In the genomic region with DNA sequence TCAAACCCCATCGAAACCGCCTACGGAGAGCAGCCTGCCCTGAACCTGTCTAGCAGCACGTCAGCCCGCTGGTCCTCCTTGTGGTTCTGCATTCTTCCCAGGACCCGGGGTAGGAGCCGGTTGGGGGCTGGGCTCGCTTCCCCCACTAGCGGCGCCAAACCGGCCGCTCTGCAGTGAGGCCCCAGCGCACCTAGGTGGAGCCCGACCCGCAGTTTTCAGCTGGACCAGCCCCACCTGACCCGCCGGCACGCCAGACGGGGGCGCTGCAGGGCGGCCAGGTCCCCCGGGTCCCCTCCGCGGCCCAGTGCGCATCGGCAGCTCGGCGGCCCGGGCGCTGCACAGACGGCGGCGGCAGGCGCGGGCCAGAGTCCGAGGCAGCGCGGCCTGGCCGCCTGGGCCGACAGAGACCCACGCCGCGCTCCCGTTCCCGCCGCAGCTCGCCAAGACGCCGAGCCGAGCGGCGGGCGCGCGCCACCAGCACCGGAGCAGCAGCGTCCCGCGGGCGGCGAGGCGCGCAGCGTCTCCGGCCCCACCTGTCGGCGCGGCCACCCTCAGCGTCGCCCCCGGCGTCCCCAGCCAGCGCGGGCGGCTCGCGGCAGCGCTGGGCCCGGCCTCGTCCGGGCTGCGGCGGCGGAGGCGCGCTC, we compare ENCODE assay signal across 8 mouse cellular contexts.
DNase-seq lines count a peak whose midpoint lies in the region; ATAC-seq and TF ChIP-seq lines count a peak whose summit lies in the region.

No protein-coding gene starts in this region.

- TF ChIP-seq CTCF in liver, embryonic 14.5 days (IDR thresholded peaks at IDR 0.05; ENCODE audit: low read depth), result peak; percentile 49

- DNase-seq in 3134 (ENCODE audit: extremely low read depth, insufficient read length, low spot score), result peak; percentile 6
- peak; percentile 93 for DNase-seq in cerebellum, adult 8-10 months
- peak; percentile 84 for DNase-seq in forelimb bud, embryonic 11.5 days (ENCODE audit: low read depth, low spot score)
- peak; percentile 63 for DNase-seq in heart, postnatal 25 days (ENCODE audit: low spot score)
- peak; percentile 88 for DNase-seq in layer of hippocampus, adult 11-12 months (ENCODE audit: low spot score)
- DNase-seq in liver, embryonic 14.5 days (ENCODE audit: low read depth in 3 of 3, low spot score in 3 of 3), result peak in 1 of 3 experiments; percentile 2
- DNase-seq in thymus, postnatal 36 days, result peak; percentile 6 to 26

- H3K4me3 ChIP-seq in liver, embryonic 14.5 days (ENCODE audit: insufficient read depth in 1 of 2, low read depth in 2 of 2, low read length in 2 of 2), result peak overlapping the region in 1 of 2 experiments; percentile 31; a peak in 2 of 4 replicates
- peak overlapping the region; percentile 67 for H3K4me3 ChIP-seq in neural tube, embryonic 15.5 days (replicated peaks)

- no peaks in the 10 kb centered on the region for H3K36me3 ChIP-seq in liver, embryonic 14.5 days (replicated peaks; ENCODE audit: control insufficient read depth, insufficient read depth, low read depth)
- H3K36me3 ChIP-seq in neural tube, embryonic 15.5 days, result no peaks in the 10 kb centered on the region

- no peak overlapping the region for H3K9ac ChIP-seq in liver, embryonic 14.5 days (replicated peaks)
- peak overlapping the region; percentile 94 for H3K9ac ChIP-seq in neural tube, embryonic 15.5 days (replicated peaks)

- peaks cover 29% of the 10 kb centered on the region for H3K27me3 ChIP-seq in liver, embryonic 14.5 days (ENCODE audit: control insufficient read depth, insufficient read depth, low read length)
- H3K27me3 ChIP-seq in neural tube, embryonic 15.5 days (replicated peaks), result no peaks in the 10 kb centered on the region

- no peaks in the 10 kb centered on the region for H3K4me1 ChIP-seq in liver, embryonic 14.5 days (replicated peaks; ENCODE audit: control insufficient read depth in 2 of 2, insufficient read depth in 2 of 2, low read length in 1 of 2)
- H3K4me1 ChIP-seq in neural tube, embryonic 15.5 days, result peaks cover 50% of the 10 kb centered on the region

- WGBS in liver, embryonic 14.5 days (ENCODE audit: insufficient replicate concordance), result under 1% methylated on average over 49 of the region's 86 CpGs
- WGBS in neural tube, embryonic 15.5 days, result under 1% methylated on average over 73 of the region's 86 CpGs

- no peaks in the 10 kb centered on the region for H3K9me3 ChIP-seq in liver, embryonic 14.5 days (ENCODE audit: control insufficient read depth, low read length)
- no peaks in the 10 kb centered on the region for H3K9me3 ChIP-seq in neural tube, embryonic 15.5 days (replicated peaks)

- TF ChIP-seq EP300 in liver, embryonic 14.5 days (IDR thresholded peaks at IDR 0.05; ENCODE audit: low read depth), result no peak

- no peak overlapping the region for H3K27ac ChIP-seq in liver, embryonic 14.5 days
- H3K27ac ChIP-seq in neural tube, embryonic 15.5 days (replicated peaks), result peak overlapping the region; percentile 83

- ATAC-seq in liver, embryonic 14.5 days (ENCODE audit: insufficient read depth), result no peak
- peak; percentile 90 for ATAC-seq in neural tube, embryonic 15.5 days (ENCODE audit: low FRiP score)

- intact Hi-C loops in heart, postnatal 25 days (cut with DNase I), result loop anchor here (1.0 to 10.0 kb wide), 3 partner anchors 341 to 1031 kb away; no protein-coding TSS in a partner anchor

- peak overlapping the region; percentile 48 for H3K4me2 ChIP-seq in liver, embryonic 14.5 days (ENCODE audit: low read depth)
- H3K4me2 ChIP-seq in neural tube, embryonic 15.5 days, result peak overlapping the region; percentile 73
